Mouse (Mus musculus): Measurements from ENCODE around the gene Aspscr1.

Aspscr1 gene

DNA sequence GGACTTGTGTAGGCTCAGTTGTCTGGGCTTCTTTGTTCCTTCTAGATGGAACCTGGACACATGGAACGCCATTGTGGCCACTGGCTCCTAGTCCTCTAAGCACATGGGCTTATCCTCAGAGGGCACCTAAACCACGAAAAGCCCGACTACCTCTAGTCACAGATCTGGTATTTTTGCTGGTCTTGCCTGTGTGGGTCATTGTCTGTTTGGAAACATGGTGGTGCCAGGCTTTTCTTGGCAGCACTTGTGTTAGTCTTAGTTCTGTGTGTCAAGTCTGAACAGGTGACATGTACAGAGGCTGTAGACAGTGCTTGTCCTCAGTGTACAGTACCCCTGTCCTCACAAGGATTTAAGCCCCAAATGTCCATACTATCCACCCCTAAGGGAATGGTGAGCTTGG lies 10.8 kb downstream of the Aspscr1 start:
- no peak for DNase-seq (ENCODE audit: low read depth)

DNA sequence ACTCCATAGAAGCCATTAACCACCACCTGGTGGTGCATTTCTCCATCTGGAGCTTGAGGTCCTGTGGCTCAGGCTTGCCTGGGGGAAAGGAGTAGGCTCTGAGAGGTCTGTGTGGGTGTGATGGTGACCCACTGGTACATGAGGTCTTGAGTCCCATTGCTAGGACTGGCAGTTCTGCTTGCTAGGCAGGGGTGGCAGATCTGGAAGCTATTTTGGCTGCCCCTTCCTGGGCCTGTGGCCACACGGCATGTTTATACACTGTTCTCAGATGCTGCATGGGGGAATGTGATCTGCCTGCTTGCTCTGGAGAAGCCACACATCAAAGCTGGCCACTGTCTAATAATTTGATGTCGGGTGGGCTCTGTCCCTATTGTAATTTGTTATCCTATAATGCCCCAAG lies 11.3 kb downstream of the Aspscr1 start:
- no peak for DNase-seq (ENCODE audit: low read depth)

DNA sequence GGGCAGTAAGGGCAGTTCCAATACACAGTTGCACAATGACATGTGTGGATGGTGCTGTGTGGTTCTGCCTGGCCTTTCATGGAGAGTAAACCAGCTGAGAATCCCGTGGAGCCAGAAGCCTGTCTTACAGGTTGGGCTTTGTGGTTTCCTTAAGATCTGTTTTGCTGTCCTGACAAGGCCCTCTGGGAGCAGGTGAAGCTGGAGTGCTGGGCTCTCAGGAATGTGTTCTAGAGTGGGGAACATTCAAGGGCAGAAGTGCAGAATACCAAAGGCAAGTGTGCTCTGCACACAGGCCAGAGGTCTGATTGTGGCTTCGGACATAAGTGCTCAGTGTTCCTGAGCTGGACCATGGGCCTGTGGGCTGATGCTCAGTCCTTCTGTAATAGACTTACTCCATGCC lies 11.9 kb downstream of the Aspscr1 start:
- no peak for DNase-seq (ENCODE audit: low read depth)

DNA sequence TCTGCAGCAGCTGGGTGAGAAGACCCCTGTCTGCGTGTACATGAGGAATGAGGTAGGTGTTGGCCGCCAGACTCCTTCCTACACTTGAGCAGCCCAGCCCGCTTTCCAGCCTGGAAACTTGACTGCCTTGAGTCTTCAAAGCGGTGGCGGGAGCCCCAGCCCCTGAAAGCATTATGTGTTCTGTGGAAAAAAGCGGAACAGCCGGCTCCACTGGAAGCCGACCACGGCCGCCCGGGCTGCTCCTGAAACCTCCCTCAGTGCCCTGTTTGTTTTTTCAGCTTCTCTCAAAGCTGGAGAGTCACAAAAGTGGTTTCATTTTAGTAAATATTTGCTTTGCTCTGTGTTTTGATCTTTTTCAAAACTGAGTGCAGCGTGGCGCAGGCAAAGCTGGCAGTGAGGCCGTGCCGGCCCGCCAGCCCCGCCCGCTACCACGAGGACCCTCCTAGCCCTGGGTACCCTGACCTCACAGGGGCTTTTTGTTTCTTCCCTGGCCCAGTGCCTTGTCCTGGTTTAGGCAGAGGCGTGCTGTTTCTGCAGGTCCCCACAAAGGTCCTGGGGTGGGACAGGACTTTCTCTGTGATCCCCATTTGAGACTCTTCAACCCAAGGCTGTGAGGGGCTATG lies 14.0 kb downstream of the Aspscr1 start:
- no peak for DNase-seq (ENCODE audit: low read depth)

DNA sequence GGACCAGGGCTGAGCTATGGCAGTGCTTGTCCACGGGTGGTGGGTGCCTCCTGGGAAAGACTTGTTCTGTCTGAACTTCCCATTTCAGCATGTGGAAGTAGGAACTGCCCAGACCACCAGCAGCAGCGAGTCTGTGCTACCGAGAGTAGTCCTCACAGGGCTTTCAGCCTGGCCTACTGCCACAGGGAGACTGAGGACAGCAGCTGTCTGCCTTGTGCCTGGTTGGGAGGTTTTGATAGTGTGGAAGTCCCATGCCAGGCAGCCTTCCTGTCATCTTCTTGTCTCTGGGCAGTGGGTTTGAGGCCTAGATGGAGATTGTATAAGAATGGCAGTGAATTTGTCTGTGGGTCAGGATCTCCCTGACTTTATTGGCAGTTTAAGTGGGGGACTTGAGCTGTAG lies 16.6 kb downstream of the Aspscr1 start:
- DNase-seq (ENCODE audit: low read depth), result no peak

DNA sequence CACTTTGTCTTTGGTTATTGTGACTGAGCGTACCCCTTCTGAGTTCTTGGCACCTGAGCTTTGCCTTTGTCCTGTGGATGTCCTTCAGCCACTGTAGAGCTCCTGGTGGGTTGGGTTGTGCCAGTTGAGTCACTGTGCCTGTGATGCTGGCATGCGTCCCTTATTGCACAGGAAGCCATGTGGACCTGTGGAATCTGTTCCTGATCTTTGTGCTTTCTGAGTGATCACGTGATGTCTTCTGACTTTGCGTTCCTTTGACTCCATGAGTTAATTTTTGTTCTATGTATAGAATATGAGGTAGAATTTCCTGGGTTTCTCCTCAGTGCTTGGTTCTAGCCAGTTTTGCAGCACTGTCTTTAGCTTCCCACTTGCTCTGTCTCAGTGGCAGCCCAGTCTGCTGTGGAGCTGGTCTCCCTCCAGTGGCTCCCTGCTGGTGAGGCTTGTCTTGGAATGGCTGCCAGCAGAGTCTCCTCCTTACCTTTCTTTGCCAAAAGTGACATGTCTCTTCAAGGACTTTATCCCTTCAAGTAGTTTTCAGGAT lies 19.8 kb downstream of the Aspscr1 start:
- DNase-seq (ENCODE audit: low read depth), result no peak

DNA sequence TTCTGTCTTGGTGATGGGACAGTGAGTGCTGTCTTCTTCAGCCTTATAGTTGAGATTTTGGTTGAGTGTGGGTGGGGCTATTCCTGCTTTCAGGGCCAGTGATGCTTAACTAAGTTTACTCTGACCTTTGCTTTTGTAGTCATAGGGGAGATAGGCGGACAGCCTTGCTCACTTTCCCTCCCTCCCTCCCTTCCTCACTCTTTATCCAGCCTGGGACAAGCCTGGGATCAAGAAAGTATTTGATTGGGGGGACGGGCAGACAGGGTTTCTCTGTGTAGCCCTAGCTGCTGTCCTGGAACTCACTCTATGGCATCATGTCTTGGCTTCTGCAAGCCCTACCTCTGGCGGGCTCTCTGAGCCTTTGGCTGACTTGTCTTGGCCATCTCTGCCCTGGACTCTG lies 20.7 kb downstream of the Aspscr1 start:
- no peak for DNase-seq (ENCODE audit: low read depth)

DNA sequence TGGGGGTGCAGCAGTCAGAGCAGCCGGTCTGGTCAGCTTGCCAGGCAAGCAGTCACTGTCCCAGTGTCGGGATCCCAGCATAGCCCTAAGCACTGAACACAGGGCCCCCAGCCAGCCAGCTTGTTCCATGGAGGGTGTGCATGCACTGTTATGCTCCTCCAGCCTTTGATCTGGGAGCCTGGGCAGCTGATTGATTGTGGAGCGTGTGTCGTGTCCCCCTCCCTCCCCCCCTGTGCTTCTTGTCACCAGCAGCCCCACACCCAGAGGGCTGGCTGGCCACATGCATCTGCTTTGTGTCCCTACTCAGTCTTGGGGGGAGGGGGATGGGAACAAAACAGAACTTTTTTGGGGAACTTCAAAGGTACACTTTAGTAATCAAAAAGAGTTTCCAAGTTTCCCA lies 22.4 kb downstream of the Aspscr1 start:
- no peak for DNase-seq (ENCODE audit: low read depth)

DNA sequence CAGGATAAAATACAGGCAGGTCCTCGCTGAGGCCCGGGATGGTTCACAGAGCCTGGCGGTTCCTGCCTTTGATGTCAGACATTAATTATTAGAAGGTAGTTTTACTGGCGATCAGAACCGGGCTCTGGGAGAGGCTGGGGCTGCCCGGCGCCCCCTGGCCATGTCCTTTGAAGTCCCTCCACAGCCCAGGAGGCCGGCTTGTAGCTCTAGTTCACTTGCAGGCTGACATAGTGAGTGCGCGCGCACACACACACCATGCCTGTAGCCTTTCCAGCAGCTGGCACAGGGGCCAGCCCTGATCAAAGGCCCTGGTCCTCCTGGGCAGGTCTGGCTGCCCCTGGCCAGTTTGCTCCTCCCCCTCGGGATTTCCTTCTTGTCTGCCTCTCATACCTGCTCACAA lies 22.9 kb downstream of the Aspscr1 start:
- no peak for DNase-seq (ENCODE audit: low read depth)

DNA sequence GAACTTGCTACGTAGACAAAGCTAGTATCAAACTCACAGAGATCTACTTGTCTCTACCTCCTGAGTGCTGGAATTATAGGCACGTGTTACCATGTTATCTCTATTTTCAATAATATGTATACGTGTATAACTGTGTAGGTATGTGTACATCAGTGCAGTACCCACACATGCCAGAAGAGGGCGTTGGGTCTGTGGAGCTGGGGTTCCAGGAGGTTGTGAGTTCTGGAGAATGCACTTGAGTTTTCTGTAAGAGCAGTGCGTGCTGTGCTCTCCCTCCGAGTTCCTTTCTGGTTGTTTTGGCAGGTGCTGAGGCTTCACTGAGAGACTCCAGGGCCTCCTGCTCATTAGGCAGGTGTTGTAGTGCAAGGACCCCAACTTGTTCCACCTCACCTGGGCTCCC lies 23.8 kb downstream of the Aspscr1 start:
- DNase-seq (ENCODE audit: low read depth), result no peak

DNA sequence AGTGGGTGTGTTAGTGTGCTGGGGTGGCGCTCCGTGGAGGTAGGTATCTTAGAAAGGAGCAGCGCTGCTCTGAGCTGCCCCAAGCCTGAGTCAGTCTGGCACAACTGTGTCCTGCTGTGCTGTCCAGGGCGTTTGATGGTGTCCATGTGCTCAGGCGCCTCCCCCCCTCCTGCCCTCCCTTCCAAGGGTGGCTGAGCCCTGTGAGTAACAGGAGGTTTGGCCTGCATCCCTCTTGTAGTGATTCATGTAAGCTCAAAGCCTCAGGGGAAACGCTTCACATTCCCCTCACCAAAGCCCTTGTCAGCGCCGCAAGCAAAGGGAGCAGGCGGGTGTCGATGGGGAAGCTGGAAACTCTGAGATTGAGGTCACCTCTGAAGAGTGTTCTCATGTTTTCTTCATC lies 25.0 kb downstream of the Aspscr1 start:
- DNase-seq (ENCODE audit: low read depth), result no peak

DNA sequence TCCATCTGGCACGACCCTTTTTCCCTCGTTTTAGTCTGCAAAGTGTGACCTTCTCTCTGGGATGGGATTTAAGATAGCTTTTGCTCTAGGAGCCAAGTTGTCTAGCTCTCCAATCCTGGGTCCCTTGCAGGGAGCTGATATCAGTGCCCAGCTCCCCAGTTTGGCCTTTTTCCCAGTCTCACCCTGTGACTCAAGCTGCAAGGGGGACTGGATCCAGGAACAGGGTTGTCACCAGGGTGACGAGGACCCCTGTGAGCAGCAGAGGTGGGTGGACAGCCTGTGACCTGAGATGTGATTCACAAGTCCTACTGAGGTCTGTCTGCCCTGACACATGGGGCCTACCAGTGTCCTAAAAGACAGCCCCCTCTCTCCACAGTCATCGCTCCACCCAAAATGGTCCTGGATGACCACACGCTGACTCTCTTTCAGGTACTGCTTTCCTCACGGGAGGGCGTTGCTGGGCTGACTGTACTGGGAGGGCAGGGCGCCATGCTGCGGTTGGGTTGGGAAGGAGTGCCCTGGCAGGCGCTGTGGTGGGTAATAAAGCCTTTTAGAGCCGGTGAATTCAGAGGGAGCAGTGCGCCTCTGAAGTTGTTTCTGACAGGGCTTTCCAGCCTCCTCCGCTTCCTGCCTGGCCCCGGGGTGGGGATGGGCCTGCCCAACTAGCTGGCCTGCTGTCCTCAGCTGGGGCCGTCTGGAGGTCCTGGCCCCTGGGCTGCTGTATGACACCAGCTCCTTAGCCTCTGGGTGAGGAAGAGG lies 31.1 kb downstream of the Aspscr1 start:
- DNase-seq (ENCODE audit: low read depth), result no peak

DNA sequence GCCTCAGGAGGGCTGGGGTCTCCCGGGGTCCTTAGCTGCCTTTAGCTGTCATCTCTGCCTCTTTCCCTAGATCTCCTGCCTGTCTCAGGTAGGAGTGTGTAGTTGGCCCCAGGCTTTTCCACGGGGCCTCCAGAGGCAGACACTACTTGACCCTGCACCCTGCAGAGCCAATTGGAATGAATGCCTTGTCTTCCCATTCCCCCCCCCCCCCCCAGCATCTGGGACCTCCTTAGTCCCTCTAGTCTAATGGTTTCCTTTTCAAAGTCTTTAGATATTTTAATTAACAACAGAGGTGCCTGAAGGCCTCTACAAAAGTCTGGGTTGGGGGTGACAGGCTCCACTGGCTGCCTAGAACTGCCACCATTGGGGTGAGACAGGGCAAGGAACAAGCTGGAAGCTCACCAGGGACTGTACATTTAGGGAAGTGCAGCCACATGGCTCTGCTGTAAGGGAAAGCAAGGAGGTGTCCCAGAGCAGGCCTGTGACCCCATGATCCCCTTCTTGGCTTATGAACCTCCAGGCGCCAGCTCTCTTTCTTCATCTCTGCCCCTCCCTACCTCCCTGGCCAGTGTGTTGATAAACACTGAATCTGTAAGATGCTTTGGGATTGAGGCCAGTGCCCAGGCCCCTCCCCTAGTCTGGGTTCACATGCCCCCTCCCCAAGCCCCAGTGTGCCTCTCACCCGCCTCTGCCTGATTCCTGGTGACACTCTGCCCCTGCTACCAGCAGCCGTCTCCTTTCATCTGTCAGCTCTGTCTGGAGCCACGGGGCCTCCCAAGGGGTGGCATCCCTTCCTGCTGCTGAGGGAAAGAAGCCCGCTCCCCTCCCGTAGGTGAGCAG lies 31.9 kb downstream of the Aspscr1 start:
- DNase-seq (ENCODE audit: low read depth), result no peak

DNA sequence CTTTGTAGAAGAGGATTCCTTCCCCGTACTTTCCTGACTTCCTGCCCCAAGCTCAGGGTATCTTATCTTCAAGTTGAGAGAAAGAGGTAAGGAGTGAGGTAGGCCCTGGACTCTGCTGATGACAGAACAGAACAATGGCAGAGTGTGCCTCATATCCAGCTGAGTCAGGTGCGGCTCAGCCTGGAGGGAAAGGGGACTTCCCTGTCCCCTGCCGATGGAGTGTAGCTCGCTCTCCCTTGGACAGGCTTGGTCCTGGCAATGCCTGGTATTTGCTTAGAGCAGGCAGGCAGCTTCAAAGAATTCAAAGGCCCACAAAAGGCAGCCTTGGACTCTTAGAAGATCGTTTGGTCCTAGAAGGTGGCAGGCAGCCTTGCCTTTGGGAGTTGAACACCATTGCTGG lies 33.3 kb downstream of the Aspscr1 start:
- no peak for DNase-seq (ENCODE audit: low read depth)

DNA sequence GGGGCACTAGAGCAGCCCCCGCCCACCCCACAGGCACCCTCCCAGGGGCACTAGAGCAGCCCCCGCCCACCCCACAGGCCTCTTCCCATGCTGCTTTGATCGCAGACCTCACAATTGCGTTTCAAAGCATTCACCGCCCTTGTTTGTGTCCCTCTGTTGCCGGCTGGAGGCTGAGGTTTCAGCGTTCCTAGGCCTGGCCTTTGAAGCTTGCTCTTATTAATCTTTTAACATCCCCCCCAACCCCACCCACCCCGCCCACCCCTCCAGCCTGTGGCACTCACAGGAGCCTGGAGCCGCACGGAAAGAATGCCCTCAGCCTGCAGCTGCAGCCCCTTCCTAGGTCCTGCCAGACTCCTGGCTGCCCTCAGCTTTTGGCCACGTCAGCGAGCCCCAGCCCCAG lies 34.5 kb downstream of the Aspscr1 start:
- no peak for DNase-seq (ENCODE audit: low read depth)

DNA sequence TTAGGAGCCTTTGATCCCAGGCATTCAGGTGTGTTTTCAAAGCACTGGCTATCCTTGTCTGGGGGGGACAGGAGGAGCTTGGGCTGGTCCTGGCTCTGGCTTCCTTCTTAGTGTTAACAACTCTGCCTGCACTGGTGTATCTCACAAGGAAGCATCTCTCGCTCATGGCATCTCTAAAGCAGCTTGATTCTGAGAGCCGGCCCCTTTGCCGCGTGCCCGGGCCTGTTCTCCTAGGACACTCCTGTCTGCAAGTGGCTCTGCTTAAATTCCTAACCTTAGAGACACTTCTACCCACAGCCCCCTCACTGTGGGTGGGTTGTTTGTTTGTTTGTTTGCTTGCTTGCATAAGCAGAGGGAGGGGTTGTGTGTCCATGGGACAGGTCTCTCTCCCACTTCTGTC lies 35.2 kb downstream of the Aspscr1 start:
- no peak for DNase-seq (ENCODE audit: low read depth)

DNA sequence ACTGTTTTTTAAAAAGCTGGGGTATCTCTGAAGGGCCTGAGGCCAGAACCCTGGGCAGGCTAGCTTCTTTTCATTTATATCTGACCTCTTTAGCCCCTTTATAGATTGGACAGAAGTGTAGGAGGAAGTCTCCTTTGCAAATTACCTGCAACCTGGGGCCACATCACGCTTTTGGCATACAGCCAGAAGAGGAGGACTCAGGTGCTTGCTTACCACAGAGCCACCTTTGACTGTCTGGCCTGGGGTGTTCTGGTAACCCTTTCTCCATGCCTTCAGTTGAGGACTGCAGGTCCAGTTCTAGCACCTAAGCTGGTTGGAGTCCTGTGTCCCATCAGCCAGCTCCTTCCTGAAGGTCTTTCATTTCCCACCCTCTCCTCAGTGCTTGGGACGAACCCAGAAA lies 36.8 kb downstream of the Aspscr1 start:
- no peak for DNase-seq (ENCODE audit: low read depth)

DNA sequence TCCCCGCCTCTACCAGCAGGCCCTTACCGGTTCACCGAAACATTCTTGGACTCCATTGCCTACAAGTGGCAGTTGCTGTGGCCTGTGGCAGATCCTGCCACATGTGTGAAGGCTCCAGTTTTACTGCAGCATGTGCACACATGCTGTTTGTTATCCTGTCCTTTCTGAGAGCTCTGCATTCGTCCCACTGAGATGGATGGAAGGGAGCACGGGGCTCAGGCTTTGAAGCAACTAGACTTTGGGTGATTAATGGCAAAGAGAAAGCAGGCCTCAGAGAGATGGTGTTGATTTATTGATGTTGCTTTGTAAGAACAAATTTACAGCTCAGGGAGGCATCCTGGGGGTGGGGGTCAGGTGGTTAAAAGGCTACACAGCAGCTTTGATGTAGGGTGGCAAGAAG lies 37.9 kb downstream of the Aspscr1 start:
- no peak for DNase-seq (ENCODE audit: low read depth)

DNA sequence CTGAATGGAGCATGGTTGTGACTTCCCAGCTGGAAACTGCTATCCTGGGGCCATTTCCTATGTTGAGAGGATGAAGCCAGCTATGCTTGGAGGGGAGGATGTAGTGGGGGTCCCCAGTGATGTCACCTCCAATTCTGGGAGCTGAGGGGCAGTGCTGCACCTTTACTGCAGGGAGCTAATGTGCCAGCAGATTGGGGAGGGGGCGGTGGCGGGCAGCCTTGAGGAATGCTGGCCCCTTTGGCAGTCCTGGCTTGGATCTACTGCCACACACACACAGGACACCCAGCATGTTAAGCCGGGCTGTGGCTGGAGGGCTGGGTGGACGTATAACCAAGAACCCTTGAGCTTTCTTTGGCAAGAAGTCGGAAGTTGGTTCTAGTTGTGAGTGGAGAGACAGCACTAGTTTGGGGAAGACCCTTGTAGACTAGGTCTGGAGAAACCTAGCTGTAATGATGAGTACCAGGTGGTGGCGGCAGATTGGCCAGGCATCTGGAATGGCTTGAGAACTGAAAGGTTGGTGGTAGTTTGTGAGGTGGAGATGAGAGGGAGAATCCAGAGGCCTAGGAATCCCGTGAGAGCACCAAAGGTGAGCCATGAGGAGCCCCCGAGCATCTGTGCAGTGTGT lies 39.3 kb downstream of the Aspscr1 start:
- DNase-seq (ENCODE audit: low read depth), result no peak

DNA sequence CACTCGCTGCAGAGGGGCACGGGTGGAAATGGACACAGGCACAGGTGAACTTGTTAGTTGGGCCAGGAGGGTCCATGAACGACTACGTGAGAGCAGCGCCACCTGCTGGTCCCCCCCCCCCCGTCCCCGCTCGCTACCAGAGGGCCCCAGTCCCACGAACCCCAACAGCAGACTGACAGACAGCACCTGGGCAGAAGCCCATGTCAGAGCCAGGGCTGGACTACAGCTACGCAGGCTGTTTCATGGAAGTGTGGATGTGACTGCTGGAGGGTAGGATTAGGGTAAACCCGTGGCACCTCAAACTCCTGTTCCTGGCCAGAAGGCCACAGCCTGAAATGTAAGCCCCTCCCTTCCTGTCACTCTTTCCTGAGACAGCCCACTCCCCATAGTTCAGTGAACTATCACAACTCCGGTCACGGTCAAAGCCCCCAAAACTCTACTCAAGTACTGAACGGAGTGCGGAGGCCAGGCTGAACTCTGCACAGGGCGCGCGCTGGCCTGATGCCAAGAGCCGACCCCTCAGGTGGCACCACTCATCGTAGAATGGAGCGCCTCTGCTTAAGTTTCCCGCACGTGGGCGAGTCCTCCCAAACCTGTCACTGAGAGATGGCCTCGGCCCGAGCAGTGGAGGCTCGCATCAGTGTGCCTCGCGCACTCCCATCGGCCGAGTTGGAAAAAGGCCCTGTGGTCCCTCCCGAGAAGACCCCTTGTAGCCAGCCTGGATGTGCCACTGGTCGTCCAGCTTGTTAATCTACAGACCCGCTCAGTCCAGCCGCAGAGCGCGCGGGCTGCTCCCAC lies 40.2 kb downstream of the Aspscr1 start:
- peak; percentile 84 for DNase-seq (ENCODE audit: low read depth)

All from 416B (cell line).